Mouse (Mus musculus): ENCODE data around the gene Zbtb49. TPM values are rescaled to one million over a fixed set of nuclear protein-coding genes. Genes with fewer than 3 reads are reported as not detected.

Zbtb49 gene
- polyA plus RNA-seq, 1 experiment from 2014 or later = 20.8 TPM

GRCm38 (mm10) chr5:38241966-38242365 is 21.7 kb upstream of the Zbtb49 start:
- H3K27me3 ChIP-seq (ENCODE audit: control insufficient read depth, insufficient read depth, low read length) = no peaks in the 10 kb centered on the region
- H3K4me1 ChIP-seq (replicated peaks; ENCODE audit: control insufficient read depth, insufficient read depth, low read length) = peaks cover 2% of the 10 kb centered on the region; the same call in 1 of the 2 replicates
- no peak for ATAC-seq (replicated peaks; ENCODE audit: low FRiP score)

GRCm38 (mm10) chr5:38241473-38241834 is 21.2 kb upstream of the Zbtb49 start:
- Histone ChIP-seq H3K36me3 (ENCODE audit: control insufficient read depth, insufficient read depth, low read length) (no peaks in the 10 kb centered on the region), H3K9ac (ENCODE audit: low read length) (no peak overlapping the region), H3K9me3 (ENCODE audit: control insufficient read depth, low read length) (no peaks in the 10 kb centered on the region), H3K27ac (ENCODE audit: low read depth, low read length) (no peak overlapping the region), H3K4me3 (ENCODE audit: low read depth, low read length) (no peak overlapping the region), H3K4me1 (replicated peaks; ENCODE audit: control insufficient read depth, insufficient read depth, low read length) (peaks cover 2% of the 10 kb centered on the region; the same call in 1 of the 2 replicates), H3K27me3 (ENCODE audit: control insufficient read depth, insufficient read depth, low read length) (no peaks in the 10 kb centered on the region), H3K4me2 (ENCODE audit: low read depth, low read length, severe bottlenecking) (no peak overlapping the region)
- peak; percentile 41 for DNase-seq (ENCODE audit: low spot score)
- 89% methylated on average over 3 of the region's 3 CpGs for WGBS
- ATAC-seq (replicated peaks; ENCODE audit: low FRiP score) = no peak

More at GRCm38 (mm10) chr5:38241966-38242365, 21.7 kb upstream of the Zbtb49 start:
- 82% methylated on average over 6 of the region's 6 CpGs for WGBS
- Histone ChIP-seq H3K9me3 (ENCODE audit: control insufficient read depth, low read length) (no peaks in the 10 kb centered on the region), H3K9ac (ENCODE audit: low read length) (no peak overlapping the region), H3K4me3 (ENCODE audit: low read depth, low read length) (no peak overlapping the region), H3K27ac (ENCODE audit: low read depth, low read length) (no peak overlapping the region), H3K36me3 (ENCODE audit: control insufficient read depth, insufficient read depth, low read length) (no peaks in the 10 kb centered on the region), H3K4me2 (ENCODE audit: low read depth, low read length, severe bottlenecking) (no peak overlapping the region)
- peak; percentile 20 for DNase-seq (ENCODE audit: low spot score)

- Histone ChIP-seq H3K4me3 (ENCODE audit: low read depth, low read length) (no peak overlapping the region), H3K27ac (ENCODE audit: low read depth, low read length) (no peak overlapping the region), H3K4me2 (ENCODE audit: low read depth, low read length, severe bottlenecking) (no peak overlapping the region), H3K9ac (ENCODE audit: low read length) (no peak overlapping the region), H3K36me3 (ENCODE audit: control insufficient read depth, insufficient read depth, low read length) (no peaks in the 10 kb centered on the region), H3K27me3 (ENCODE audit: control insufficient read depth, insufficient read depth, low read length) (no peaks in the 10 kb centered on the region), H3K9me3 (ENCODE audit: control insufficient read depth, low read length) (no peaks in the 10 kb centered on the region), H3K4me1 (replicated peaks; ENCODE audit: control insufficient read depth, insufficient read depth, low read length) (peaks cover 2% of the 10 kb centered on the region; the same call in 1 of the 2 replicates)
- ATAC-seq (replicated peaks; ENCODE audit: low FRiP score) = no peak
- DNase-seq (ENCODE audit: low spot score) = peak; percentile 36
- 32% methylated on average over 5 of the region's 5 CpGs for WGBS
These were observed 20.6 kb upstream of the Zbtb49 start for GRCm38 (mm10) chr5:38240727-38241472.

- ATAC-seq (replicated peaks; ENCODE audit: low FRiP score) (no peak), DNase-seq (ENCODE audit: low spot score) (peak; percentile 29)
- Histone ChIP-seq H3K4me2 (ENCODE audit: low read depth, low read length, severe bottlenecking) (no peak overlapping the region), H3K36me3 (ENCODE audit: control insufficient read depth, insufficient read depth, low read length) (no peaks in the 10 kb centered on the region; the same call in 1 of the 2 replicates), H3K27me3 (ENCODE audit: control insufficient read depth, insufficient read depth, low read length) (no peaks in the 10 kb centered on the region), H3K4me1 (replicated peaks; ENCODE audit: control insufficient read depth, insufficient read depth, low read length) (peaks cover 2% of the 10 kb centered on the region; the same call in 1 of the 2 replicates), H3K27ac (ENCODE audit: low read depth, low read length) (no peak overlapping the region), H3K9me3 (ENCODE audit: control insufficient read depth, low read length) (no peaks in the 10 kb centered on the region), H3K4me3 (ENCODE audit: low read depth, low read length) (no peak overlapping the region), H3K9ac (ENCODE audit: low read length) (no peak overlapping the region)
- 90% methylated on average over 2 of the region's 2 CpGs for WGBS
These were observed 16.4 kb upstream of the Zbtb49 start for GRCm38 (mm10) chr5:38236627-38237026.

- 59% methylated on average over 4 of the region's 4 CpGs for WGBS
- DNase-seq (ENCODE audit: low spot score) (peak; percentile 74), ATAC-seq (replicated peaks; ENCODE audit: low FRiP score) (peak; percentile 64)
- no peaks in the 10 kb centered on the region for H3K9me3 ChIP-seq (ENCODE audit: control insufficient read depth, low read length)
- no peaks in the 10 kb centered on the region; the same call in 1 of the 2 replicates for H3K36me3 ChIP-seq (ENCODE audit: control insufficient read depth, insufficient read depth, low read length)
- H3K27ac ChIP-seq (ENCODE audit: low read depth, low read length) = no peak overlapping the region
- no peaks in the 10 kb centered on the region for H3K4me1 ChIP-seq (replicated peaks; ENCODE audit: control insufficient read depth, insufficient read depth, low read length)
- H3K9ac ChIP-seq (ENCODE audit: low read length) = no peak overlapping the region
- H3K4me2 ChIP-seq (ENCODE audit: low read depth, low read length, severe bottlenecking) = no peak overlapping the region
- H3K27me3 ChIP-seq (ENCODE audit: control insufficient read depth, insufficient read depth, low read length) = no peaks in the 10 kb centered on the region
- H3K4me3 ChIP-seq (ENCODE audit: low read depth, low read length) = no peak overlapping the region
These were observed 15.2 kb upstream of the Zbtb49 start for GRCm38 (mm10) chr5:38235422-38235821.

GRCm38 (mm10) chr5:38219771-38220307 is 418 bp downstream of the Zbtb49 start:
- H3K27ac ChIP-seq (ENCODE audit: low read depth, low read length) = no peak overlapping the region
- WGBS = under 1% methylated on average over 30 of the region's 35 CpGs
- peaks cover 11% of the 10 kb centered on the region for H3K4me1 ChIP-seq (replicated peaks; ENCODE audit: control insufficient read depth, insufficient read depth, low read length)
- no peaks in the 10 kb centered on the region for H3K27me3 ChIP-seq (ENCODE audit: control insufficient read depth, insufficient read depth, low read length)
- peak overlapping the region; percentile 86 for H3K9ac ChIP-seq (ENCODE audit: low read length)
- no peaks in the 10 kb centered on the region for H3K9me3 ChIP-seq (ENCODE audit: control insufficient read depth, low read length)
- H3K4me3 ChIP-seq (ENCODE audit: low read depth, low read length) = peak overlapping the region; percentile 85
- peak overlapping the region; percentile 79 for H3K4me2 ChIP-seq (ENCODE audit: low read depth, low read length, severe bottlenecking)
- DNase-seq (ENCODE audit: low spot score) (no peak), ATAC-seq (replicated peaks; ENCODE audit: low FRiP score) (peak; percentile 84)
- H3K36me3 ChIP-seq (ENCODE audit: control insufficient read depth, insufficient read depth, low read length) = no peaks in the 10 kb centered on the region

GRCm38 (mm10) chr5:38213009-38213408 is 7.2 kb downstream of the Zbtb49 start:
- no peak overlapping the region for H3K4me3 ChIP-seq (ENCODE audit: low read depth, low read length)
- 87% methylated on average over 6 of the region's 6 CpGs for WGBS
- ATAC-seq (replicated peaks; ENCODE audit: low FRiP score) = no peak
- H3K27me3 ChIP-seq (ENCODE audit: control insufficient read depth, insufficient read depth, low read length) = no peaks in the 10 kb centered on the region
- no peaks in the 10 kb centered on the region for H3K4me1 ChIP-seq (replicated peaks; ENCODE audit: control insufficient read depth, insufficient read depth, low read length)
- H3K27ac ChIP-seq (ENCODE audit: low read depth, low read length) = no peak overlapping the region
- no peaks in the 10 kb centered on the region for H3K9me3 ChIP-seq (ENCODE audit: control insufficient read depth, low read length)
- peaks cover 14% of the 10 kb centered on the region for H3K36me3 ChIP-seq (ENCODE audit: control insufficient read depth, insufficient read depth, low read length)
- no peak overlapping the region for H3K9ac ChIP-seq (ENCODE audit: low read length)
- H3K4me2 ChIP-seq (ENCODE audit: low read depth, low read length, severe bottlenecking) = no peak overlapping the region
- DNase-seq (ENCODE audit: low spot score) = no peak

- H3K4me1 ChIP-seq (replicated peaks; ENCODE audit: control insufficient read depth, insufficient read depth, low read length) = no peaks in the 10 kb centered on the region
- ATAC-seq (replicated peaks; ENCODE audit: low FRiP score) (no peak), DNase-seq (ENCODE audit: low spot score) (no peak)
- H3K27ac ChIP-seq (ENCODE audit: low read depth, low read length) = no peak overlapping the region
- 95% methylated on average over 8 of the region's 8 CpGs for WGBS
- no peaks in the 10 kb centered on the region for H3K9me3 ChIP-seq (ENCODE audit: control insufficient read depth, low read length)
- H3K36me3 ChIP-seq (ENCODE audit: control insufficient read depth, insufficient read depth, low read length) = peaks cover 14% of the 10 kb centered on the region
- no peak overlapping the region for H3K9ac ChIP-seq (ENCODE audit: low read length)
- no peaks in the 10 kb centered on the region for H3K27me3 ChIP-seq (ENCODE audit: control insufficient read depth, insufficient read depth, low read length)
- H3K4me3 ChIP-seq (ENCODE audit: low read depth, low read length) = no peak overlapping the region
- H3K4me2 ChIP-seq (ENCODE audit: low read depth, low read length, severe bottlenecking) = no peak overlapping the region
These were observed 8.6 kb downstream of the Zbtb49 start for GRCm38 (mm10) chr5:38211691-38212090.

Measured in forebrain, embryonic 11.5 days (tissue).